Mouse (Mus musculus): ENCODE data around the gene Dlg2.

DNA sequence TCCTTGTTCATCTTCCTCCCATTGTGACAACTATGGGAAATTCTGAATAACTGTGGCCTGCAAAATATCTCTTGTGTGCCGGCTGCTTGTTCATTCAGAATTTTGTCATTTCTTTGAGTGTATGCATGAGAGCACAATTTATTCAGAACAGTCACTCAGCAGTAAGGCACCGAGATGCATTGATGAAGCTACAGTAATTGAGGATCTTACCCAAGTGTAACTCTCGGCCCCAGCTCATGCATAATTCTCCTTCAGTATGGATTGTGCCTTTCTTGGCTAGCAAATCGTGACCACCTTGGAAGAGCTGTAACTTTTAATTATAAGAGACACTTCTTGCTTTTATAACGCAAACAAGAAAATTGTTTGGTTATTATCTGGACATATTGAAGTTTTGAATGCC lies 682.7 kb downstream of the Dlg2 start:
- TF ChIP-seq CTCF (IDR thresholded peaks at IDR 0.05; ENCODE audit: low read depth, low read length) (no peak), POLR2A (IDR thresholded peaks at IDR 0.05; ENCODE audit: insufficient read depth, low read length) (no peak)

All from ES-Bruce4 (cell line).